Mouse (Mus musculus): ENCODE results near the gene Syt8.

- TF ChIP-seq GATA1 (IDR thresholded peaks at IDR 0.05; ENCODE audit: borderline replicate concordance, low read length) = no peak
- no peak for TF ChIP-seq FLI1 (IDR thresholded peaks at IDR 0.05; ENCODE audit: low read length)
These were observed 6.9 kb downstream of the Syt8 start, which contains the start of gene Tnni2 for GRCm38 (mm10) chr7:142441585-142441984.
